Mouse (Mus musculus) kidney, postnatal 10 days (tissue): ENCODE data around the gene Hdgf.
"Not testable (repeated sequence)": the region's sequence is repeated elsewhere in the genome, so short reads cannot be mapped to it uniquely, and the experiment has no call there.

Experiments
- DNase-seq: peaks from one replicate; pipeline ENCODE4 v3.0.0; 2021; ENCODE audit warnings: mixed read lengths

Gene Hdgf

GRCm38 (mm10) chr3:87905880-87906485, at the start of gene Hdgf:
Hdgf (plus strand) TSS chr3:87906321.
- DNase-seq, result peak; percentile 96

GRCm38 (mm10) chr3:87857666-87858065, 48.5 kb upstream of the Hdgf start:
- no peak for DNase-seq

GRCm38 (mm10) chr3:87859813-87860212, 46.3 kb upstream of the Hdgf start:
- peak; percentile 80 for DNase-seq

- DNase-seq, result not testable (repeated sequence)
Observed at GRCm38 (mm10) chr3:87864111-87864510, 42.0 kb upstream of the Hdgf start.

- DNase-seq, result no peak
Observed at GRCm38 (mm10) chr3:87877730-87878129, 28.4 kb upstream of the Hdgf start.

GRCm38 (mm10) chr3:87884291-87884690, 21.8 kb upstream of the Hdgf start:
- no peak for DNase-seq

- DNase-seq, result peak; percentile 66
Observed at GRCm38 (mm10) chr3:87884708-87885251, 21.3 kb upstream of the Hdgf start.

GRCm38 (mm10) chr3:87885281-87886003, 20.7 kb upstream of the Hdgf start, which contains the start of gene Prcc:
Prcc (minus strand) TSS chr3:87885608.
- DNase-seq, result peak; percentile 92

GRCm38 (mm10) chr3:87886004-87886365, 20.1 kb upstream of the Hdgf start:
- peak; percentile 62 for DNase-seq

- DNase-seq, result no peak
Observed at GRCm38 (mm10) chr3:87886416-87886815, 19.7 kb upstream of the Hdgf start.

GRCm38 (mm10) chr3:87887400-87887799, 18.7 kb upstream of the Hdgf start:
- DNase-seq, result not testable (repeated sequence)

- DNase-seq, result no peak
Observed at GRCm38 (mm10) chr3:87891481-87891880, 14.6 kb upstream of the Hdgf start.

- DNase-seq, result no peak
Observed at GRCm38 (mm10) chr3:87893367-87893905, 12.7 kb upstream of the Hdgf start.

- no peak for DNase-seq
Observed at GRCm38 (mm10) chr3:87899266-87899665, 6.9 kb upstream of the Hdgf start.

- no peak for DNase-seq
Observed at GRCm38 (mm10) chr3:87899776-87900175, 6.3 kb upstream of the Hdgf start.

GRCm38 (mm10) chr3:87901036-87901624, 5.0 kb upstream of the Hdgf start:
- no peak for DNase-seq

- not testable (repeated sequence) for DNase-seq
Observed at GRCm38 (mm10) chr3:87901959-87902358, 4.2 kb upstream of the Hdgf start.

- DNase-seq, result no peak
Observed at GRCm38 (mm10) chr3:87903821-87904220, 2.3 kb upstream of the Hdgf start.

- peak; percentile 70 for DNase-seq
Observed at GRCm38 (mm10) chr3:87906601-87906980, 470 bp downstream of the Hdgf start.

GRCm38 (mm10) chr3:87906981-87907857, 1.1 kb downstream of the Hdgf start:
- DNase-seq, result peak; percentile 66

- DNase-seq, result no peak
Observed at GRCm38 (mm10) chr3:87907906-87908305, 1.8 kb downstream of the Hdgf start.

GRCm38 (mm10) chr3:87909381-87909780, 3.3 kb downstream of the Hdgf start:
- no peak for DNase-seq

- no peak for DNase-seq
Observed at GRCm38 (mm10) chr3:87909874-87910273, 3.8 kb downstream of the Hdgf start.
